Mouse (Mus musculus) CH12.LX (cell line): Measurements from ENCODE around the gene Tmem125.

ENCODE experiments used
- CHD1 ChIP-seq: IDR thresholded peaks from 2 replicates; pipeline ENCODE4 v1.6.1; 2012; ENCODE audit warnings: low read depth, low read length, improper control_type of control experiment, inconsistent platforms
- CTCF ChIP-seq, 2 experiments: IDR thresholded peaks in 1 of 2; conservative IDR thresholded peaks in 1 of 2; 2 replicates each; pipeline ENCODE4 v1.5.1; 2011 to 2012; ENCODE audit warnings: low read depth in 2 of 2, low read length in 2 of 2, improper control_type of control experiment in 1 of 2, inconsistent platforms in 1 of 2, mild to moderate bottlenecking in 1 of 2, moderate library complexity in 1 of 2
- ELF1 ChIP-seq: IDR thresholded peaks from 2 replicates; pipeline ENCODE4 v1.6.1; 2014; ENCODE audit warnings: low read depth, mild to moderate bottlenecking, inconsistent platforms, low read length, improper control_type of control experiment
- EP300 ChIP-seq: IDR thresholded peaks from 2 replicates; pipeline ENCODE4 v1.6.1; 2011; ENCODE audit warnings: low read length, improper control_type of control experiment
- HCFC1 ChIP-seq: IDR thresholded peaks from 2 replicates; pipeline ENCODE4 v1.6.1; 2012; ENCODE audit warnings: low read depth, mild to moderate bottlenecking, inconsistent platforms, low read length, improper control_type of control experiment
- POLR2A ChIP-seq: IDR thresholded peaks from 2 replicates; pipeline ENCODE4 v1.6.1; 2011; ENCODE audit warnings: low read depth, mild to moderate bottlenecking, improper control_type of control experiment, low read length
- POLR2AphosphoS2 ChIP-seq: IDR thresholded peaks from 2 replicates; pipeline ENCODE4 v1.6.1; 2011; ENCODE audit warnings: low read depth, low read length, improper control_type of control experiment
- RAD21 ChIP-seq: IDR thresholded peaks from 2 replicates; pipeline ENCODE4 v1.6.1; 2011; ENCODE audit warnings: low read depth, mild to moderate bottlenecking, low read length, improper control_type of control experiment, moderate library complexity
- TCF12 ChIP-seq: IDR thresholded peaks from 2 replicates; pipeline ENCODE4 v1.6.1; 2014; ENCODE audit warnings: low read depth, mild to moderate bottlenecking, inconsistent platforms, low read length, improper control_type of control experiment

- no peak for TF ChIP-seq ELF1
- TF ChIP-seq HCFC1, result no peak
- TF ChIP-seq CTCF (conservative IDR thresholded peaks at IDR 0.05 in 1 of 2, IDR thresholded peaks at IDR 0.05 in 1 of 2; ENCODE audit: low read depth in 2 of 2, low read length in 2 of 2), result no peak
- no peak for TF ChIP-seq EP300
- TF ChIP-seq POLR2A, result no peak
- TF ChIP-seq TCF12, result no peak
- no peak for TF ChIP-seq POLR2AphosphoS2
- no peak for TF ChIP-seq RAD21
- TF ChIP-seq CHD1, result no peak
Measured at GRCm38 (mm10) chr4:118568709-118569108, 24.9 kb upstream of the Tmem125 start.
